Mouse (Mus musculus) heart, embryonic 10.5 days (tissue): ENCODE measurements around the gene Pih1d3. TPM values are rescaled to one million over a fixed set of nuclear protein-coding genes. Genes with fewer than 3 reads are reported as not detected.

Experiments
- DNase-seq: peaks from one replicate; pipeline ENCODE4 v3.0.0-alpha.2; 2017; ENCODE audit warnings: low spot score
- H3K27ac ChIP-seq: fragments of 300-500 bp; sonication (generic); 2 replicates; pipeline ENCODE4 v1.5.1; 2016; ENCODE audit warnings: mild to moderate bottlenecking
- H3K27me3 ChIP-seq: fragments of 300-500 bp; sonication (generic); 2 replicates; pipeline ENCODE4 v1.6.1; 2016; ENCODE audit warnings: mild to moderate bottlenecking; ENCODE audit not compliant: poor library complexity, insufficient read depth, severe bottlenecking
- H3K36me3 ChIP-seq: fragments of 300-500 bp; sonication (generic); 2 replicates; pipeline ENCODE4 v1.6.1; 2016; ENCODE audit warnings: mild to moderate bottlenecking, moderate library complexity
- H3K4me1 ChIP-seq: fragments of 300-500 bp; sonication (generic); 2 replicates; pipeline ENCODE4 v1.6.1; 2016; ENCODE audit warnings: mild to moderate bottlenecking
- H3K4me3 ChIP-seq: fragments of 300-500 bp; sonication (generic); 2 replicates; pipeline ENCODE4 v1.5.1; 2016; ENCODE audit warnings: mild to moderate bottlenecking, moderate library complexity
- H3K9me3 ChIP-seq: fragments of 300-500 bp; sonication (generic); 2 replicates; pipeline ENCODE4 v1.6.1; 2016; ENCODE audit warnings: mild to moderate bottlenecking, moderate library complexity
- WGBS: fragments of 180-500 bp; shearing (Covaris S2); methylation state at CpG from one replicate; pipeline ENCODE4 v1.1.7; 2016; 5-methylcytosine and 5-hydroxymethylcytosine counted together
- polyA plus RNA-seq: library from polyadenylated mRNA; unstranded; fragments of >200 nt; fragmentation: Nextera tagmentation; extraction: Ambion mirVana; gene quantifications from 2 replicates; pipeline ENCODE4 v1.2.1, GENCODE M21; 2016

The Pih1d3 gene
- polyA plus RNA-seq, 1 experiment from 2014 or later, result not detected

- no peak overlapping the region for H3K4me3 ChIP-seq
- DNase-seq, result no peak
- H3K36me3 ChIP-seq, result no peaks in the 10 kb centered on the region
- H3K27ac ChIP-seq, result no peak overlapping the region
- H3K4me1 ChIP-seq, result no peaks in the 10 kb centered on the region
- H3K9me3 ChIP-seq, result no peaks in the 10 kb centered on the region
- no peaks in the 10 kb centered on the region for H3K27me3 ChIP-seq
Measured at GRCm38 (mm10) chr1:31233319-31234036, 10.8 kb downstream of the Pih1d3 start.

- WGBS, result 68% methylated on average over 10 of the region's 10 CpGs
- Histone ChIP-seq H3K4me1 (no peaks in the 10 kb centered on the region), H3K27me3 (no peaks in the 10 kb centered on the region), H3K9me3 (no peaks in the 10 kb centered on the region), H3K36me3 (no peaks in the 10 kb centered on the region), H3K27ac (no peak overlapping the region), H3K4me3 (no peak overlapping the region)
- DNase-seq, result no peak
Measured at GRCm38 (mm10) chr1:31260218-31260923, 37.7 kb downstream of the Pih1d3 start.

Other genes starting within 250 kb of the Pih1d3 start
- not detected in 2 replicates for gene AC153137.1, start 244.9 kb upstream of the Pih1d3 start, polyA plus RNA-seq
- not detected in 2 replicates for gene Lgsn, start 46.4 kb upstream of the Pih1d3 start, polyA plus RNA-seq
- not detected in 2 replicates for gene 4931428L18Rik, start 154 bp upstream of the Pih1d3 start, polyA plus RNA-seq